Mouse (Mus musculus): ENCODE measurements at regions not wholly inside any gene's neighbourhood (a gene's known extent, or its start where the extent isn't known, plus 50 kb on each side); places are given as distances from the start of the nearest gene placed in this dataset.
"Not testable (repeated sequence)": the region's sequence is repeated elsewhere in the genome, so short reads cannot be mapped to it uniquely, and the experiment has no call there.

DNA sequence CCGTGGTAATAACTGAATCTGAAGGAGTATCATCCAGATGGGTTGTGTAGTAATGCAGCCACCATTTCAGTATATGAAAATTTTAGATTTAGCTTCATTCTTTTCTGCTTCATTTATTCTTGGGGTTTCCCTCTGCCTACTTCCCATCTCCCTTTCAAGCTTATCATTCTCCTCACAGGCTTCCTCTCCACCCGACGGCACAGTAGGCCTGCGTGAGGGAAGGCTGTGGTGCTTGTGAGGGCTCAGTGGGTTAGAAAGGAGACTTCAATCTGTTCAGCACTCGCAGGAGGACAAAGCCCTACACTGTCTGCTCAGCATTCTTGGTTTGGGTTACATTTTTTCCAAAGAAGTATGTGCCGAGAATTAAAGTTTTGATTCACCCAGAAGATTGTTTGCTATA lies 493.0 kb upstream of the Olfr1507 start:
- H3K4me3 ChIP-seq; H3K27ac ChIP-seq; DNase-seq (ENCODE audit: extremely low spot score in 1 of 2, low spot score in 2 of 2); intact Hi-C loops (cut with DNase I): not testable (repeated sequence)

DNA sequence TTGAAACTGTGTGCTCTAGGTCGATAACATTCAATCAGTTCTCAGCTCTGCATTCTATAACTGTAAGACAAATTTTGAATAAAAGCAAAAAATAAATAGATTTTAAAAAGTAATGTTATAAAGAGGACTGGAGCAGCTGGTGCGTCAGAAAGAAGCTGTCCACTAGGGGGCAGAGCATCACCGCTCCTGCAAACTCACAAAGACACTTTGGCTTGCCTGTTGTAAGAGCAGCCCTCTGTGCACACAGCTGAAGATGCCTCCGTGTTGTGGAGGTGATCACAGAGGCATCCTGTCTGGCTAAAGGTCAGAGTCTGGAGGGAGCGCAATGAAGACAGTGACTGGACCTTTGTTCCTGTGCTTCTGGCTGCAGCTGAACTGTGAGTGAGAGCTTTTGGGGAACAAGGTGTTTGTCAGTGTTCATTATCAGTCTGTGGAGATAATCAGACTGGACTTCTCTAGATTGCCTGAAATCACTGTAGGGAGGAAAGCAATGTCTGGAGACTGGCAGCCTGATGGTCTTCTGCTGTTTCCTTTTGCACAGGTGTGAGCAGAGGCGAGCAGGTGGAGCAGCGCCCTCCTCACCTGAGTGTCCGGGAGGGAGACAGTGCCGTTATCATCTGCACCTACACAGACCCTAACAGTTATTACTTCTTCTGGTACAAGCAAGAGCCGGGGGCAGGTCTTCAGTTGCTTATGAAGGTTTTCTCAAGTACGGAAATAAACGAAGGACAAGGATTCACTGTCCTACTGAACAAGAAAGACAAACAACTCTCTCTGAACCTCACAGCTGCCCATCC lies 476.9 kb upstream of the Olfr1507 start:
- DNase-seq (ENCODE audit: extremely low spot score in 1 of 2, low spot score in 2 of 2); H3K27ac ChIP-seq; intact Hi-C loops (cut with DNase I); H3K4me3 ChIP-seq: not testable (repeated sequence)

DNA sequence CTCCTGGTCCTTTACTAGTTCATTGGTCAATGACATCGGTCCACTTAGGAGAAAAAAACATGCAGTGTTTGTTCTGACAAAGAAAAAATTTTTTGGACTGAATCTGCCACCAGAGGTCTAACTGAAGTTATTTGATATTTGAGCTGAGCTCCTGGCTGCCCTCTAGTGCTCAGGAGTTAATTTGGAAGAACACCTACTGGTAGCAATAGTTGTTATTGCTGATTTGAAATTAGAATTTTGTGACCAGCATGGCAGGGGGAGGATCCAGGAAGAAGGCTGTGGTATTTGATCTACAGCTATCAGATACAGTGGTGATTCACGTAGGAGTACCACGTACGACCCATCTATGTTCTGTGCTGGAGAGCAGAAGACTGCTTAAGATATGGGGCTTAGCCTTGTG lies 466.6 kb upstream of the Olfr1507 start:
- DNase-seq (ENCODE audit: extremely low spot score in 1 of 2, low spot score in 2 of 2); intact Hi-C loops (cut with DNase I); H3K27ac ChIP-seq; H3K4me3 ChIP-seq: not testable (repeated sequence)

DNA sequence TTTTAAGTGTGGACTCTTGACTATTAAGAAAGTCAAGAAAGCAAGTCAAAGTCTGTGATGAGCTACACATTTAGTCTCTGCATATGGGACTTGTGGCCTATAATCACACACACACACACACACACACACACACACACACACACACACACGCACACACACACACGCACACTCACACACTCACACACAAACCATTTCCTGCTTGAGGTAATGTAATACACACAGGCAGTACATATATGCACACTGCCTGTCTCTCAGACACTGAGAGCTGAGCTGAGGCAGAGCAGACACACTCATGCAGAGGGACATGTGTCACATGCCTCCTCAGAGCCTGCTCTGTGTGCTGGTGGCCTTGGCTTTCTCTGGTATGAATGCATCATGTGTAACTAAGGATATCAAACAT lies 461.0 kb upstream of the Olfr1507 start:
- H3K4me3 ChIP-seq; H3K27ac ChIP-seq; DNase-seq (ENCODE audit: extremely low spot score in 1 of 2, low spot score in 2 of 2); intact Hi-C loops (cut with DNase I): not testable (repeated sequence)

DNA sequence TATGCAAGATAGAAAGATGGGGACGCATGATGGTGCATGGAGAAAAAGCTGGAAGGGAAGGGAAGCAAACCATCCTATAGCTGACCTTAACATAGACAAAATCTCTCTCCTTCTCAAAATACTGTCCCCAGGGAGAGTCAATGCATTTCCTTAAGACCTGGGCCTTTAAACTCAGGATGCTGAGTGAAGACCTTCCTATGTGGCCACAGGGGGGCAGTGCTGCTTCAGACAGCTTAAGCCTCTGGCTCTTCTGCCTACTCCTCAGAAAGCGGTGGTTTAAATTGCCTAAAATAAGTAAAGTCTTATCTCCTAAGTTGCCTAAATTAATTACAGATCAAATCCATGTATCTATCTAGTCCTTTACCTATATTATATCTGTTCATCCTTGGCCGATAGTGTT lies 449.4 kb upstream of the Olfr1507 start:
- H3K27ac ChIP-seq; DNase-seq (ENCODE audit: extremely low spot score in 1 of 2, low spot score in 2 of 2); H3K4me3 ChIP-seq; intact Hi-C loops (cut with DNase I): not testable (repeated sequence)
- peak; percentile 2; the same call in 1 of the 2 replicates for TF ChIP-seq CTCF (IDR thresholded peaks at IDR 0.05)

DNA sequence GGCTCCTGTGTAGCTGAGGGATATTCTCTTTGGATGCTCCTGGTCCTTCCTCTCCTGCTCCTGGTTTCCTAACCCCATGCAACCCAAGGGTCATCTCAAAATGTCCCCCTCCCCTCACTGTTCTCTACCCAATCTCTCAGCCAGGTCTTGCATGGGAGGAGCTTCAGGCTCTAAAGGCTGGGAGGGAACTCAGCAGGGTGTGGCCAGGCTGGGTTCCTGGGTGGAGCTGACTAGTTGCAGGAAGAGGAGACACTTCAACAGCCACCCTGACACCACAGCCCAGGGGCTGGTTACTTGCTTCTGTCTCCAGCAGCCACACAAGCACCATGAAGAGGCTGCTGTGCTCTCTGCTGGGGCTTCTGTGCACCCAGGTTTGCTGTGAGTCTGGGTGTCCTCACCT lies 446.9 kb upstream of the Olfr1507 start:
- H3K27ac ChIP-seq; H3K4me3 ChIP-seq; intact Hi-C loops (cut with DNase I); DNase-seq (ENCODE audit: extremely low spot score in 1 of 2, low spot score in 2 of 2): not testable (repeated sequence)

DNA sequence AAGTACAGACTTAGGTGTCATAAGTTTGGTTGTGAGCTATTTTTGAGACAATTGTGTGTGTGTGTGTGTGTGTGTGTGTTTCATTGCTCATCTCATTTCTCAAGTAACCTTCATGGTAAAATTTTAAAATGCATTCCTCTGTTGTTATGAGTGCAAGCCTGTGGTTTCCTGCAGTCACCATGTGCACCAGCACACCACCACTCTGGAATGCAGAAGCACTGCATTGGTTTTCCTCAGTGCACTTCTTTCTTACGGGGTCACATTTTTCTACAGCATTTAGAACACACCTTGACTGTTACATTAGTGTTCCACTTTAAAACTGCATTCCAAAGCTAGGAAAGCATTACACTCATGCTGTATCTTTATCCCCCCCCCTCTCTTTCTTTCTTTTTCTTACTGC lies 446.2 kb upstream of the Olfr1507 start:
- DNase-seq (ENCODE audit: extremely low spot score in 1 of 2, low spot score in 2 of 2); H3K4me3 ChIP-seq; H3K27ac ChIP-seq; intact Hi-C loops (cut with DNase I): not testable (repeated sequence)

DNA sequence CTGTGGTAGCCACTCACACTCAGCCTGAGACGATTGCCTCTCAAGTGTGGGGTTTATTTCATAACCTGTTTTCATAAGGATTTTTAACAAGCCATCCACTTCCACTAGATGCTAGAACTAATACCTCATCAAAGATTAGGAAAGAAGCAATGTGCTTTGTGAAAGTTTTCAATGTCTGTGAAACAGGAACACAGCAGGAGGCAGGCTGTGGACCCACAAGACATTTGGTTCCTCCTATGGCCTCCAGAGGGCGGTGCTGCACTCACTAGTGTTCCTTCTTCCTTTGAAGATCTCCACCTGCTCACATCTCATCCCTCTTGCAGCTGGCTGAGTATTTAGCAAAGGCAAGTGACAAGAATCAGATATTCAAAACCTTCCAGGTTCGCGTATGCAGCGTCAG lies 424.6 kb upstream of the Olfr1507 start:
- intact Hi-C loops (cut with DNase I); DNase-seq (ENCODE audit: extremely low spot score in 1 of 2, low spot score in 2 of 2); H3K4me3 ChIP-seq; H3K27ac ChIP-seq: not testable (repeated sequence)

DNA sequence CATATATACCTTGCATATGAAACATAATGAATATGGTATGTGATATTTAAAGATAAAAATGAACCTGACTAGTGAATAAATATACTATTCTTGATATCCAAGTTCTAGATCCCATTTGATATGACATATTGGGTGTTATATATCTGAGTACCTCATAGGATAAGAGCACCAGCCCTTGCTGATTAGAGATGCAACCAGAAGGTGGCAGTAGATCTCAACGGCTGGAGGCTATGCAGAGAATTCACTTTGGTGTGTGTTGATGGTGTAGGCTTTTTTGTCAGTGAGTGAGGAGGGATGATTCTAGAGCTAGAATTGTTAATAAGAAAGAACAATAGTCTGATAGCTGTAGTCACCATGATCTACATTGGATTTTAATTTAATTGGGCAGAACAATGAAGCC lies 418.3 kb upstream of the Olfr1507 start:
- H3K4me3 ChIP-seq; intact Hi-C loops (cut with DNase I); DNase-seq (ENCODE audit: extremely low spot score in 1 of 2, low spot score in 2 of 2); H3K27ac ChIP-seq: not testable (repeated sequence)

DNA sequence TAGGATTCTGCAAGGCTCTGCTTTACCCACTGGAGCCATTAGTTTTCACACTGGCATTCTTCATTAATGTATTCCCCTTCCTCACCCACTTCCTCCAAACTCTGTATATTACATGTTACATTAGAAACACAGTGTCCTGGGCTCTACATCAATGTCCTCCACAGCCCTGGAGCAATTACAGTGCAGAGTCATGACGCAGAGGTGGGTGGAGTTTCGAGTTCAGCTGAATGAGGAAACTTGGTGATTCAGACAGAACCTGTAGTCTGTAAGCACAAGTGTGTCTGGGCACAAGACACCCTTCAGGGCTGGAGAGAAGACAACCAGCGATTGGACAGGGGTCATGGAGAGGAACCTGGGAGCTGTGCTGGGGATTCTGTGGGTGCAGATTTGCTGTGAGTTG lies 404.1 kb upstream of the Olfr1507 start:
- intact Hi-C loops (cut with DNase I); H3K4me3 ChIP-seq; H3K27ac ChIP-seq; DNase-seq (ENCODE audit: extremely low spot score in 1 of 2, low spot score in 2 of 2): not testable (repeated sequence)

DNA sequence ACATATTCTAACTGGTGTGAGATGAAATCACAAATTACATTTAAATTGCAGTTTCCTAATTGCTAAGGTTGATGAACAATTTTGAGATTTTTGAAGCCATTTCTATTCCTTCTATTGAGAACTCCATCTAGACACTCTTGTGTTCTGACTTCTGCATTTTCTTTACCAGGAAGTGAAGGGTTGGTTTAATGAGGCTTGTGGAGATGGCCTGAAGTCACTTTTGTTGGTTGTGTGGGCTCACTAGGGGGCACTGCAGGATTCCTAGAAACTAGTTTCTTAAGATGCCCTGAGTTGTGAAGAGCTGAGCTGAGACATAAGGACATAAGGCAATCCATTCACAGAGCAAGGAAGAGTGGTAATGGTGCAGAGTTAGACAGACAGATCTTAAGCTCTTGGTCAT lies 402.8 kb upstream of the Olfr1507 start:
- intact Hi-C loops (cut with DNase I); H3K27ac ChIP-seq; H3K4me3 ChIP-seq; DNase-seq (ENCODE audit: extremely low spot score in 1 of 2, low spot score in 2 of 2): not testable (repeated sequence)

DNA sequence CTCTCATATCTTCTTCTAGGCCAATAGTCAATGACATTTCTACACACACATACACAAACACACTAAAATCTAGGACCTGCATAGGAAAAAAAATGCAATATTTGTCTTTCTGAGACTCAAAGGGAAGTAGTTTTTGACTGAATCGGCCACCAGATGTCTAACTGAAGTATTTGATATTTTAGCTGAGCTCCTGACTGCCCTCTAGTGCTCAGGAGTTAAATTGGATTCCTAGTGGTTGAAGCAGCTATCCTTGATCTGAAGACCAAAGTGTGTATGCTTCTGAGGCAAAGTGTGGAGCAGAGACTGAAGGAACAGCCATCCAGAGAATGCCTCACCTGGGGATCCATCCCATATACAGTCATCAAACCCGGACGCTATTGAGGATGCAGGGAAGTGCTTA lies 384.4 kb upstream of the Olfr1507 start:
- H3K27ac ChIP-seq; intact Hi-C loops (cut with DNase I); H3K4me3 ChIP-seq; DNase-seq (ENCODE audit: extremely low spot score in 1 of 2, low spot score in 2 of 2): not testable (repeated sequence)

DNA sequence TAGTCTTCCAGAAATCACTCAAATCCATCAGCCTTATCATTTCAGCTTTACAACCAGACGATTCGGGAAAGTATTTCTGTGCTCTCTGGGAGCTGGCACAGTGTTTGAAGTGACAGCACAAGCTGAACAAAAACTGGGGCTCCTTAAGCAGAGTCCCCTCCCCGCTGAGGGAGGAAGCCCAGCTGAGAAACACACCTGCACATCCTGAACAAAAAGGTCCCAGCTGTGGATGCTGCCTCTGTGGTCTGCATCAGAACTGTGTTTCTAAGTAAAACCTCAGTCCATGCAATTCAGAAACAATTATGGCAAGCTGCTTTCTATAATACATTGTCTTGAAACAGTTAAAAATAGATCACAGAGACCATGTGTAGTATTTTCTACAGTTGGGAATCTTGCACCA lies 368.3 kb upstream of the Olfr1507 start:
- DNase-seq (ENCODE audit: extremely low spot score in 1 of 2, low spot score in 2 of 2); H3K27ac ChIP-seq; intact Hi-C loops (cut with DNase I); H3K4me3 ChIP-seq: not testable (repeated sequence)

DNA sequence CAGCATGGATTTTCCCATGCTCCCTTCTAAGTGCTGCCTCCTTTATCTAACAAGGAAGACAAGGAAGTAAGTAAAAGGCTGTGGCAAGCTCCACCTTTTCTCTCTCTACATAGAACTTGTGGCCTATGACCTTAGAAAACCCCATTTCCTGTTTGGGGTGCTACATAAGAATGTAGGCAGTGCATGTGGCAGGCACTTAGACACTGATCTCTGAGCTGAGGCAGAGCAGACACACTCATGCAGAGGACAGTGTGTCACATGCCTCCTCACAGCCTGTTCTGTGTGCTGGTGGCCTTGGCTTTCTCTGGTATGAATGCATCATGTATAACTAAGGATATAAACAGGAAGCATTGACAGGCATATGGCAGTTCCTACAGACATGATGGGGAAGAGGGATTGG lies 367.6 kb upstream of the Olfr1507 start:
- H3K4me3 ChIP-seq; intact Hi-C loops (cut with DNase I); H3K27ac ChIP-seq; DNase-seq (ENCODE audit: extremely low spot score in 1 of 2, low spot score in 2 of 2): not testable (repeated sequence)

DNA sequence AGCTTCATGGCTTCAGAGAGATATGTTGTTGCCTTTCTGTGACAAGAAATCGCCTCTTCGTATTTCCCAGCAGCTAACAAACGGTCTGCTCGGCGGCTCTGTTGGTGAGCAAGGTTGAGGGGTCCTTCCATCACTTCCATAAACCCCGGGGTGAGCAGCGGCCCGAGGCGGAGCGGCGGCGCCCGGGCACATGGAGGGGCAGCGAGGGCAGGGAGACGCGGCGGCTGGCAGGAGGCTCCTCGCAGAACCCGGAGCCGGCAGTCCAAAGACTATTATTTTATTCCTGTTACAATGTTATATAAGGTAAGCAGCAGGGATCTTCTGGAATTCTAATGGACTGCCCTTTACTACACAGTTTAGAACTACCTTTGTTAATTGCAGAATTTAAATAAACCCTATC lies 366.9 kb upstream of the Olfr1507 start:
- DNase-seq (ENCODE audit: extremely low spot score in 1 of 2, low spot score in 2 of 2); intact Hi-C loops (cut with DNase I); H3K4me3 ChIP-seq; H3K27ac ChIP-seq: not testable (repeated sequence)

DNA sequence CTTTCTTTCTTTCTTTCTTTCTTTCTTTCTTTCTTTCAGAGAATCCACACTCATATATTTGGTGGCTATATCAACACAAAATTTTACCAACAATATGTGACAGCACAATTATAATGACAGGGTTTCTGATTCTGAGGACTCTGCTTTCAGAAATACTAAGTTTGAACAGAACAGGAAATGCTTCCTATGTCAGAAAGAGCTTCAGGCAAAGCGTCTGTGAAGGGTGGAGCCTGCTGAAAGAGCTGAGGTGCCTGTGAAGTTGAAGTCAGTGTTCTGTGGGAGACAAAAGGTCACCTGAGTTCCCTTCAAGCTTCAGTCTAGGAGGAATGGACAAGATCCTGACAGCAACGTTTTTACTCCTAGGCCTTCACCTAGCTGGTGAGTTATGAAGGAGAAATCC lies 359.8 kb upstream of the Olfr1507 start:
- intact Hi-C loops (cut with DNase I); DNase-seq (ENCODE audit: extremely low spot score in 1 of 2, low spot score in 2 of 2); H3K4me3 ChIP-seq; H3K27ac ChIP-seq: not testable (repeated sequence)

DNA sequence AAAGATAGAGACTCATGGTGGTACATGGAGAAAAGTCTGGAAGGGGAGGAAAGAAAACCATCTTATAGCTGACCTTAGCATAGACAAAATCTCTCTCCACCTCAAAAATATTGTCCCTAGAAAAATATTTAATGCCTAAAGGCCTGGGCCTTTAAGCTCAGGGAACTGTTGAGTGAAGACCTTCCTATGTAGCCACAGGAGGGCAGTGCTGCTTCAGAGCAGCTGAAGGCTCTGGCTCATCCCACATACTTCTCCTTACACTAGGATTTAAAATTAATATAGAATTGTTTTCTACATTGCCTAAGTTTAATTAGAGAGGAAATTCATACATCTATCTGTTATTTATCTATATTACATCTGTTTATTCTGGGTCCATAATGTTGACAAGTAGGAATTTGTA lies 358.0 kb upstream of the Olfr1507 start:
- intact Hi-C loops (cut with DNase I); DNase-seq (ENCODE audit: extremely low spot score in 1 of 2, low spot score in 2 of 2); H3K27ac ChIP-seq; H3K4me3 ChIP-seq: not testable (repeated sequence)

DNA sequence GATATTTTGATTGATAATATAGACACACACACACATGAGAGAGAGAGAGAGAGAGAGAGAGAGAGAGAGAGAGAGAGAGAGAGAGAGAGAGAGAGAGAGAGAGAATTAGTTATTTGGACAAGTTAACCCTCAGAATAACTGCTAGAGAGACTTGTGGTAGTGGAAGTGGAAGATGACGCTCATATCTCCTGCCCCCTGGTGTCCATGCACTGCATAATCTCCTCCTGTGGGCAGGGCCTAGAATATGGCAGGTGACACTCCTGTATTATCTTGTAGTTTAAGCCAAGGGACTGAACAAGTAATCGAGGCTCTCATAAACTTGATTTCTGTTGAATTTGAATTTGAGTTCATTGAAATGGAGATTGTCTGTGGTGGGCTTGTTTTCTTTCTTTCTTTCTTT lies 352.4 kb upstream of the Olfr1507 start:
- intact Hi-C loops (cut with DNase I): not testable (repeated sequence)

More for the DNA sequence above, 352.4 kb upstream of the Olfr1507 start:
- H3K4me3 ChIP-seq; DNase-seq (ENCODE audit: extremely low spot score in 1 of 2, low spot score in 2 of 2); H3K27ac ChIP-seq: not testable (repeated sequence)
